Mouse (Mus musculus) liver, adult (tissue): Measurements from ENCODE around the gene Lrrfip1.

Experiments
- GATA4 ChIP-seq: IDR thresholded peaks from 2 replicates; pipeline ENCODE4 v1.6.1; 2014; ENCODE audit warnings: mild to moderate bottlenecking, low read length; ENCODE audit not compliant: insufficient replicate concordance

The Lrrfip1 gene

DNA sequence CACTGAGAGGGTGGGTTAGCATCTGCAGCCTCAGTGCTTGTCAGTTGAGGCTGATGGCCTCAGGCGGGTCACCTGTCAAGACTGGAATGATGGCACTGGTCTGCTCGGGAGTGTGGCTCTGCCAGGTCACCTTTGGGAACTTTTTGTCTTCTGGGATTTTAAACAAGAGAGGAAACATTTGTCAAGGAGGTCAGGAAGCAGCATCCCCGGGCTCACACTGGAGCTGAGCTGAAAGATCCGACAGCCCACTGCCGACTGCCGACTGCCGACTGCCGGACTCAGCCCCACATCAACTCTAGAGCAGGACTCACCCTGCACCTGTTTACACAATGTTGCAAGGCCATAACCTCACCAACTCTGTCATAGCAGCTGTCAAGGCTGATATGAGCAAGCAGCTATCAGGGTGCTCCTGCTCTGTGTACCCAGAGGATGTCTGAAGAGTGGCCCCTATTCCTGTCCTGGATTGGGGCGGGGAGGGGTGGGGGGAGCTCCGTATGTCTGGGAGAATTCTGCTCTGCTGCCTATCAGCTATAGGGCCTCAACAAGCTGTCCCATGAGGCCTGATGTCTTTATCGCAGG lies 33.9 kb downstream of the Lrrfip1 start:
- no peak for TF ChIP-seq GATA4

DNA sequence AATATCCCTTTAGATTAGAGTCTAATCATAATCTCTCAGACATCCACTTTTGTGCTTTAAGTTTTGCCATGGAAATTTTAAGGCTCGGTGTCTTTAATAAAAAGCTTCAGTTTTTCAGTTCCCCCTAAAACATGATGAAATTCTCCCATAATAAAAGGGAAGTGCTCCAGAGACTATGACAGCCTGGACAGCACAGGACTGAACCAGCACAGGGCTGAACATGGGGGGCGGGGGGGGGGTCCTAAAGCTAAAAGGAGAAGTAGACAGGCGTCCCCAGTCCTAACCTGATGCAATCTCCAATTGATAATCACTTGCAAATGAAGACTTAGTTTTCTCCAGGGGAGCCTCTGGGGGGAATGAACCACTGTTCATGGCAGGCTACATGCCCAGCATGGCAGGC lies 36.0 kb downstream of the Lrrfip1 start:
- no peak for TF ChIP-seq GATA4

DNA sequence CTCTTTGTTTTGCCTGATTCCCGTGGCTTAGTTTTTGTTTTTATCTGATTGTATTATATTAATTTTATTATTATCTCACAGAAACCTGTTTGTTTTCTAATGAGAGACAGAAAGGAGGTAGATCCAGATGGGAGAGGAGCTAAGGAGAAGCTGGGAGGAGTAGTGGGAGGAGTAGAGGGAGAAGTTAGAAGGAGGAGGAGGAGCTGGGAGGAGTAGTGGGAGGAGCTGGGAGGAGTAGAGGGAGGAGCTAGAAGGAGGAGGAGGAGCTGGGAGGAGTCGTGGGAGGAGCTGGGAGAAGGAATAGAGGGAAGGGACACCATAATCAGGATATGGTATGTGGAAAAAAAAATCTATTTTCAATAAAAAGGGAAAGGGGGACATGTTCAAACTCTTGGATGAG lies 36.7 kb downstream of the Lrrfip1 start:
- no peak for TF ChIP-seq GATA4

GRCm38 (mm10) chr1:91037213-91037612 lies 38.7 kb downstream of the Lrrfip1 start:
- no peak for TF ChIP-seq GATA4

- TF ChIP-seq GATA4, result no peak
Measured at GRCm38 (mm10) chr1:91038010-91038409, 39.5 kb downstream of the Lrrfip1 start.

DNA sequence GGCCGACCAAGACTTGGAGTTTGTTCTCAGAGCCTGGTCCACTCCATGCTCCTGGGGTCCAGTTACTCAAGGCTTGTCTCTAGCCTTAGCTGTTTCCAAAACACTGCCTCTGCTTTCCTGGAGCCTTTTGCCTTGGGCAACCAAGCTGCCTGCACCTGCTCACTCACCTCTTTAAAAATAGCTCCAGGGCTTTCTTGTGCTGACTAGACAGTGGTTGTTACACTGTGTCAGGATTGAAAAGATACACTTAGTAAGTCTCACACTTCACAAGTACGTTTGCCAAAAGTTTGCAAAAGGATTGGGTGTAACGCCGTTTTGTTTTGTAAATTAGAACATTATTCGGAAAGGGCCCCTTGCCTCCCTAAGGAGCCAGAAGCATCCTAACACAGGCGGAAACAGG lies 40.0 kb downstream of the Lrrfip1 start:
- TF ChIP-seq GATA4, result no peak

GRCm38 (mm10) chr1:91041605-91042004 lies 43.1 kb downstream of the Lrrfip1 start:
- no peak for TF ChIP-seq GATA4

DNA sequence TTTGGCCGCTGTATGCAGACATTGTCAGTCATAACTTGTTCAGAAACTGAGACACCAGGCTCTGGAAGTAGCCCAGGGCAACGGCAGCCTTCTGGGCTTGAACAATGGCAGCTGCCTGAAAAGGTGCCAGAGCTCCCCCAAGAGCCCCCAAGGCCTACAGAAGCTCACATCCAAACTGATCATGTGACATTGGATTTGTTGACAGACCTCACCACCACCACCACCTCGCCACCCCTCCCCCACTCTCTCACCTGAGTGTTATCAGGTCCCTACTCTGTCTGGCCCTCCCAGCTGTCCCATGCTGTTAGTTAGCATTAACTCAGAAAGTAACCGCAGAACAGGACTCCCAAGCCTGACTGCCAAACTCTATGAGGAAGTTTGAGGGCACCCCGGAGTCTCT lies 44.7 kb downstream of the Lrrfip1 start:
- TF ChIP-seq GATA4, result no peak

DNA sequence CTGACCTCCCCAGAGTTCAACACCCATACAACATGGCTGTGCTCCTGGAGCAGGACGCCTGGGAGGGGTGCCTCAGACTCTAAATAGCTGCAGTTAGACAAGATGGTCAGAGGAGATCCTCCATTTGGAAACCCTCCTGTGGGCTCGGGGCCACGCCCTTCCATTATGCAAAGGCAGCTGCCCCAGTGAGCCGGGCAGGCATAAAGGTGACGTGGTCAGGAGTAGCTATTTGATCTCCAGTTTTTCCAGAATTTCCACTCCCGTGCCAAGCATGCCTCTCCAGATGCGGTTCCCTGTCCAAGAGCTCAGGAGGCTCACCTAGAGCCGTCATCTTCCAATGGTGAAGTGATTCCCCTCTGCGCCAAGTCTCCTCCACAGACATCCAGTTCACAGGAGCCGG lies 45.6 kb downstream of the Lrrfip1 start:
- TF ChIP-seq GATA4, result no peak

DNA sequence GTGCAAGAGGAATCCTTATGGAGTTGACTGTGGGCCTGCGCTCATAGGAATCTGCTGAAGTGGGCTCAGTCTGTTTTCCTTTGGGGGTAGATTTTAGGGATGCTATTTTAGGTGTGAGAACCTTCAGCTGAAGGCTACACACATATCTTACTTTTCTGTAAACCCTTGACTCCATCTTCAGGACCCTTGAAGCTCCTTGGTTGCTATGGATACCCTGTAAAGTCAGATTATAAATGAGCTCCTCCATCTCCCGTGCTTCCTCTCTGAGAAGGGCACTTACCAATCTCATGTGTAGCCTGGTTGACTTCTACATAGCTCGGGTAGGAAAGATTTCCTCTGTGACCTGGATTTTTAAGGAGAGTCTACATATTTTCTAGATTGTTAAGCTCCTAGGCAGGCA lies 46.1 kb downstream of the Lrrfip1 start:
- no peak for TF ChIP-seq GATA4

- no peak for TF ChIP-seq GATA4
Measured at GRCm38 (mm10) chr1:91046237-91046636, 47.7 kb downstream of the Lrrfip1 start.

DNA sequence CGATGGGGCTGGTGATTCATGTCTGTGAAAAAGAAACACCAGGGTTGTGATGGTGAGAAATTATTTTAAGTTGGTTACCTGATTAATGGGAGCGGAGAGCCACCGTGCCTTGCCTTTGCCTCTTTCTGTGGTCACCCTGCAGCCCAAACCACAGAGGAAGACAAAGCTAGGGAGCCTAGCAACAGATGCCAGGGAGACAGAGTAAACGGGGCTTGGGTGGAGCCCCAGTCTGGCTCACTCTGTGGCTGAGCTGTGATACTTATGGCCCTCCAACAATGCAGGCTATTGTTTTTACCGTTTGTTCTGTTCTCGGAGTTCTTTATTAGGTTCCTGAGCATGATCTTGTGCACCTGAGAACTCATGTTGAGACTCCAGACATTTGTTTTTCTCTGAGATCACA lies 50.8 kb downstream of the Lrrfip1 start:
- TF ChIP-seq GATA4, result no peak

DNA sequence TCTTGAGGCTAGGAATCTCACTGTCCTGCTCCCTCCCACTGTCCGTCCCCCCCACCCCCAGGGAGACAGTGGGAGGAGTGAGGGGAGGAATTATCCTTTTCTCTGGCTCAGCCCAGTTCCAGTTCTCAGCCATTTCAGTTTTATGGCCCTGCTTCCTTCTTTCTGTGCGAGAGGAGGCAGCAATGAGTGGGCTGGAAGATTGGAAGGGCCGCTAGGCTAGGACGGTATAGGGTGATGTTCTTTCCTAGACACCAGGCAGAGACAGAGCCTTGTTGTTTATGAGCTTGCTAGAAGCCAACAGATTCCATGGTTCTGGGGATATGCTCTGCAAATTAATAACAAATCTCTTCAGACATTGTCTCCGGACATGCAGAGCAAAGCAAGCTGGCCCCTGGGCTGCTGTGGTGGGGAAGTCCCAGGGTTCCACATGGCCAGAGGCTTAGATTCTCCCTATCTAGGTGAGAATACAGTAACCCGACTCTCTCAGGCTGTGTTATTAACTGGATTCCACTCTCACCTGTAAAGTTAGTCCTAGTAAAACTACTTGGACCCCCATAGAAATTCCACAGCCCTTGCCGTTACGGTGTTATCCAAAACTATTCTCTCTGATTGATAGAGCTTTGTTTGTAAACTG lies 53.0 kb downstream of the Lrrfip1 start:
- TF ChIP-seq GATA4, result no peak

DNA sequence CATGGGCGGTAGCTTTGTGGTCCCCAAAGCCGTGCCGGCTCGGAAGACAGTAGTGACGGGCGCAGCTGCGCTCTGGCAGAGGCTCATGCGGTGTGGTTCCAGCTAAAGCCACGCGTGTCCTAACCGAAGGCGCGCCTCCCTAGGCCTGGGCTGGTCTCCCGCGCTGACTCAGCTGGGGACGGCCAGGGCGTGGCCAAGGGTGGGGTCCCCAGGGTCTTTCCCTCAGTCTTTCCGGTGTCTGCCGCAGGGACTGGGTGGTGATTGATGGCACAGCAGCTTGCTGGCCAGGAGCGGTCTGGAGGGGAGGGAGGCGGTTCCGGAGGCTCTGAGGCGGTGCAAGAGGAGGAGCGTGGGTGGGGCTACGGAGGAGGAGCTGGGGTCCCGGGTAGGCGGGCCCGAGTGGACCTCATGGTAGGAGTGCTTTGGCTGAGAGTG lies 54.2 kb downstream of the Lrrfip1 start:
- 0 out of 2 replicates have a peak, but pooled peaks have one; percentile 5 for TF ChIP-seq GATA4

- TF ChIP-seq GATA4, result no peak
Measured at GRCm38 (mm10) chr1:91053218-91054073, 54.9 kb downstream of the Lrrfip1 start.

GRCm38 (mm10) chr1:91054074-91054471 lies 55.5 kb downstream of the Lrrfip1 start:
- TF ChIP-seq GATA4, result no peak
